Mouse (Mus musculus) kidney, postnatal 0 days (tissue): ENCODE results near the gene Srsf12. TPM values are rescaled to one million over a fixed set of nuclear protein-coding genes. Genes with fewer than 3 reads are reported as not detected.

ENCODE experiments used
- ATAC-seq: fragments of 200-750 bp; cut with Nextera tagmentation; replicated peaks from 2 replicates; pipeline ENCODE4 v1.8.0; 2017; ENCODE audit warnings: low read depth, moderate number of reproducible peaks, moderate TSS enrichment, moderate library complexity; ENCODE audit not compliant: low FRiP score
- DNase-seq: peaks from one replicate; pipeline ENCODE4 v3.0.0-alpha.2; 2016; ENCODE audit warnings: low spot score
- H3K27ac ChIP-seq: fragments of 300-500 bp; sonication (generic); 2 replicates; pipeline ENCODE4 v1.5.1; 2014; ENCODE audit warnings: mild to moderate bottlenecking
- H3K27me3 ChIP-seq: fragments of 300-500 bp; sonication (generic); 2 replicates; pipeline ENCODE4 v1.6.1; 2014; ENCODE audit warnings: low read length, mixed read lengths; ENCODE audit not compliant: insufficient read depth
- H3K36me3 ChIP-seq: fragments of 300-500 bp; sonication (generic); 2 replicates; pipeline ENCODE4 v1.6.1; 2014; ENCODE audit warnings: low read length, mixed read lengths; ENCODE audit not compliant: insufficient read depth
- H3K4me1 ChIP-seq: fragments of 300-500 bp; sonication (generic); replicated peaks from 2 replicates; pipeline ENCODE4 v1.6.1; 2014; ENCODE audit warnings: antibody characterized with exemption, low read length, mixed read lengths; ENCODE audit not compliant: insufficient read depth
- H3K4me2 ChIP-seq: fragments of 300-500 bp; sonication (generic); 2 replicates; pipeline ENCODE4 v1.6.1; 2014; ENCODE audit warnings: mild to moderate bottlenecking, low read length, moderate library complexity, mixed read lengths
- H3K4me3 ChIP-seq: fragments of 300-500 bp; sonication (generic); replicated peaks from 2 replicates; pipeline ENCODE4 v1.5.1; 2014; ENCODE audit warnings: low read depth, low read length
- H3K9ac ChIP-seq: fragments of 300-500 bp; sonication (generic); 2 replicates; pipeline ENCODE4 v1.6.1; 2014; ENCODE audit warnings: low read depth, low read length
- H3K9me3 ChIP-seq: fragments of 300-500 bp; sonication (generic); replicated peaks from 2 replicates; pipeline ENCODE4 v1.6.1; 2016; ENCODE audit warnings: low read length, inconsistent platforms, mixed read lengths
- CTCF ChIP-seq: IDR thresholded peaks from 2 replicates; pipeline ENCODE4 v1.5.1; 2016; ENCODE audit warnings: antibody characterized with exemption, low read depth, mild to moderate bottlenecking, moderate library complexity
- whole genome bisulfite sequencing: fragments of 180-500 bp; shearing (Covaris S2); extraction: QIAGEN DNeasy Blood & Tissue Kit; methylation state at CpG from one replicate; pipeline ENCODE4 v1.1.7; 2014; 5-methylcytosine and 5-hydroxymethylcytosine counted together
- polyA plus RNA-seq: library from polyadenylated mRNA; unstranded; fragments of >200 nt; fragmentation: Nextera tagmentation; extraction: Ambion mirVana; gene quantifications from 2 replicates; pipeline ENCODE4 v1.2.1, GENCODE M21; 2015

Srsf12 gene
- polyA plus RNA-seq, 1 experiment from 2014 or later = 2.6 TPM

GRCm38 (mm10) chr4:33248915-33249314, 40.1 kb downstream of the Srsf12 start:
- Histone ChIP-seq H3K9me3 (no peaks in the 10 kb centered on the region), H3K27me3 (no peaks in the 10 kb centered on the region), H3K4me1 (0 out of 2 replicates have a peak, but pooled peaks cover 13% of the 10 kb centered on the region), H3K4me2 (peak overlapping the region; percentile 51), H3K9ac (peak overlapping the region; percentile 61), H3K4me3 (peak overlapping the region; percentile 100), H3K27ac (peak overlapping the region; percentile 100), H3K36me3 (peaks cover 21% of the 10 kb centered on the region)
- WGBS = 0% methylated on average over 4 of the region's 4 CpGs
- peak; percentile 39; the same call in 1 of the 2 replicates for TF ChIP-seq CTCF
- DNase-seq (no peak), ATAC-seq (no peak)

GRCm38 (mm10) chr4:33249716-33250230, 41.0 kb downstream of the Srsf12 start:
- Histone ChIP-seq H3K27me3 (no peaks in the 10 kb centered on the region), H3K27ac (no peak overlapping the region), H3K9ac (no peak overlapping the region), H3K4me2 (no peak overlapping the region), H3K4me1 (0 out of 2 replicates have a peak, but pooled peaks cover 13% of the 10 kb centered on the region), H3K4me3 (no peak overlapping the region), H3K9me3 (no peaks in the 10 kb centered on the region), H3K36me3 (peaks cover 12% of the 10 kb centered on the region)
- WGBS = 77% methylated on average over 1 of the region's 1 CpGs
- TF ChIP-seq CTCF = no peak
- DNase-seq = no peak
- ATAC-seq = no peak

- TF ChIP-seq CTCF = no peak
- WGBS = 81% methylated on average over 2 of the region's 2 CpGs
- ATAC-seq = no peak
- Histone ChIP-seq H3K4me3 (no peak overlapping the region), H3K9me3 (no peaks in the 10 kb centered on the region), H3K4me1 (0 out of 2 replicates have a peak, but pooled peaks cover 5% of the 10 kb centered on the region), H3K27ac (no peak overlapping the region), H3K9ac (no peak overlapping the region), H3K27me3 (no peaks in the 10 kb centered on the region), H3K36me3 (peaks cover 2% of the 10 kb centered on the region; the same call in 1 of the 2 replicates), H3K4me2 (no peak overlapping the region)
- no peak for DNase-seq
Observed at GRCm38 (mm10) chr4:33250867-33251266, 42.1 kb downstream of the Srsf12 start.

- ATAC-seq (no peak), DNase-seq (no peak)
- H3K27ac ChIP-seq = no peak overlapping the region
- no peak for TF ChIP-seq CTCF
- no peak overlapping the region for H3K9ac ChIP-seq
- no peak overlapping the region for H3K4me2 ChIP-seq
- 88% methylated on average over 4 of the region's 4 CpGs for WGBS
- no peaks in the 10 kb centered on the region for H3K27me3 ChIP-seq
- no peaks in the 10 kb centered on the region for H3K9me3 ChIP-seq
- H3K36me3 ChIP-seq = no peaks in the 10 kb centered on the region
- no peaks in the 10 kb centered on the region for H3K4me1 ChIP-seq
- no peak overlapping the region for H3K4me3 ChIP-seq
Observed at GRCm38 (mm10) chr4:33254706-33255105, 45.9 kb downstream of the Srsf12 start.

- TF ChIP-seq CTCF = no peak
- Histone ChIP-seq H3K4me1 (no peaks in the 10 kb centered on the region), H3K27ac (no peak overlapping the region), H3K9me3 (no peaks in the 10 kb centered on the region), H3K4me2 (no peak overlapping the region), H3K4me3 (no peak overlapping the region), H3K9ac (no peak overlapping the region), H3K27me3 (no peaks in the 10 kb centered on the region), H3K36me3 (no peaks in the 10 kb centered on the region)
- ATAC-seq = no peak
- 68% methylated on average over 11 of the region's 11 CpGs for WGBS
- no peak for DNase-seq
Observed at GRCm38 (mm10) chr4:33257263-33257964, 48.6 kb downstream of the Srsf12 start.

- ATAC-seq = no peak
- no peak overlapping the region for H3K4me3 ChIP-seq
- H3K27ac ChIP-seq = no peak overlapping the region
- H3K9me3 ChIP-seq = no peaks in the 10 kb centered on the region
- no peak for TF ChIP-seq CTCF
- H3K9ac ChIP-seq = no peak overlapping the region
- no peak for DNase-seq
- no peak overlapping the region for H3K4me2 ChIP-seq
- no peaks in the 10 kb centered on the region for H3K36me3 ChIP-seq
- H3K4me1 ChIP-seq = no peaks in the 10 kb centered on the region
- no peaks in the 10 kb centered on the region for H3K27me3 ChIP-seq
Observed at GRCm38 (mm10) chr4:33260311-33260710, 51.5 kb downstream of the Srsf12 start.
